Mouse (Mus musculus) midbrain, embryonic 16.5 days (tissue): ENCODE results near the gene Ubc. TPM values are rescaled to one million over a fixed set of nuclear protein-coding genes. Genes with fewer than 3 reads are reported as not detected.

Experiments
- ATAC-seq: fragments of 200-750 bp; cut with Nextera tagmentation; 2 replicates; pipeline ENCODE4 v1.8.0; 2017; ENCODE audit warnings: moderate TSS enrichment
- H3K27ac ChIP-seq: fragments of 300-500 bp; sonication (generic); 2 replicates; pipeline ENCODE4 v1.5.1; 2014; ENCODE audit warnings: mild to moderate bottlenecking, low read length, mixed read lengths
- H3K27me3 ChIP-seq: fragments of 300-500 bp; sonication (generic); 2 replicates; pipeline ENCODE4 v1.6.1; 2014; ENCODE audit warnings: low read depth, low read length, mixed read lengths; ENCODE audit not compliant: control insufficient read depth, insufficient read depth
- H3K36me3 ChIP-seq: fragments of 300-500 bp; sonication (generic); 2 replicates; pipeline ENCODE4 v1.6.1; 2014; ENCODE audit warnings: mild to moderate bottlenecking, low read length, moderate library complexity, mixed read lengths; ENCODE audit not compliant: control insufficient read depth, insufficient read depth
- H3K4me1 ChIP-seq: fragments of 300-500 bp; sonication (generic); 2 replicates; pipeline ENCODE4 v1.6.1; 2014; ENCODE audit warnings: mild to moderate bottlenecking, low read length, mixed read lengths; ENCODE audit not compliant: control insufficient read depth, insufficient read depth
- H3K4me2 ChIP-seq: fragments of 300-500 bp; sonication (generic); 2 replicates; pipeline ENCODE4 v1.6.1; 2014; ENCODE audit warnings: mild to moderate bottlenecking, low read length, mixed read lengths
- H3K4me3 ChIP-seq: fragments of 300-500 bp; sonication (generic); 2 replicates; pipeline ENCODE4 v1.5.1; 2014; ENCODE audit warnings: low read depth, mild to moderate bottlenecking, low read length, moderate library complexity, mixed read lengths
- H3K9ac ChIP-seq: fragments of 300-500 bp; sonication (generic); 2 replicates; pipeline ENCODE4 v1.6.1; 2014; ENCODE audit warnings: low read depth, low read length, mixed read lengths
- H3K9me3 ChIP-seq: fragments of 300-500 bp; sonication (generic); replicated peaks from 2 replicates; pipeline ENCODE4 v1.6.1; 2014; ENCODE audit warnings: mild to moderate bottlenecking, low read length, mixed read lengths; ENCODE audit not compliant: control insufficient read depth, poor library complexity, severe bottlenecking
- WGBS: fragments of 180-500 bp; shearing (Covaris S2); extraction: QIAGEN DNeasy Blood & Tissue Kit; methylation state at CpG from one replicate; pipeline ENCODE4 v1.1.7; 2014; 5-methylcytosine and 5-hydroxymethylcytosine counted together
- polyA plus RNA-seq: library from polyadenylated mRNA; unstranded; fragments of >200 nt; fragmentation: Nextera tagmentation; extraction: Ambion mirVana; gene quantifications from 2 replicates; pipeline ENCODE4 v1.2.1, GENCODE M21; 2015

Ubc gene
- polyA plus RNA-seq, 1 experiment from 2014 or later = 1,506 TPM

DNA sequence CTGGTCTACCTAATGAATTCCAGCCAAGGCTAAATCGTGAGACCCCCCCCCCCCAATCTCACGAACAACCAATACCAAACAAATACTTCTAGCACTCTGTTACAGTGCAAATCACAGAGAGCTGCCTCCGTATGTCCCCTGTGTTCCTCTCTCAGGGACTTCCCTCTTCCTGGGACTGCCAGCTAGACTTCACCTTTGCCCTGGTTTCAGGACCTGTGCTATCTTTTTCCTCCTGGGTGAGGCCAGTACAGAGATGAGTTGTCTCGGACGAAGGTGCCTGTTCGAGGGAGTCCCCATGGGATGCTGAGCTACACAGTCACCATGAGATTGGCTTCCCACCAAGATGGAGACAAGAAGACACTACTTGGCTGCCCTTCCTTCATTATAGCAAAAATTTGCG, 41.9 kb downstream of the Ubc start:
- 75% methylated on average over 7 of the region's 7 CpGs for WGBS
- H3K4me1 ChIP-seq = no peaks in the 10 kb centered on the region

DNA sequence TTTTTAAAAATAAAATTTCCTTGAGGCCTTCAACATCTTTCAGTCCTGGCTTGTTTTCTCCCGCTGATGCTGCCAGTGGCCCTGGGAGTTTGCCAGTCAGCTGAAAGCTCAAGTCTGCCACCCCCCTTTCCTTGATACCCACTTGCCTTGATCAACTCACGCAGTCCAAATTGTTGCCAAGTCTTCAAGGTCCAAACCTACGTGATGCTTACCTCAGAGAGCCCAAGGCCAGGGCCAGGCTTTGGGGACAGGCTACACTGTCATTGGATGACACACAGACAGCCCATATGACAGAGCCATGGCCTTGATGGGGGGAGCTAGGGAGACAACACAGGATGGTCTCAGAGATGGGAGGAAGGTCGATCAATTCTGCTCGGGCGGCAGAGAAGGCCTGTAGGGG, 45.7 kb downstream of the Ubc start:
- Histone ChIP-seq H3K27ac (no peak overlapping the region), H3K27me3 (peaks cover 3% of the 10 kb centered on the region), H3K4me3 (no peak overlapping the region), H3K4me1 (peaks cover 13% of the 10 kb centered on the region), H3K4me2 (no peak overlapping the region), H3K9me3 (no peaks in the 10 kb centered on the region), H3K36me3 (no peaks in the 10 kb centered on the region), H3K9ac (no peak overlapping the region)
- WGBS = 91% methylated on average over 6 of the region's 6 CpGs
- ATAC-seq = no peak

More for the DNA sequence above, 41.9 kb downstream of the Ubc start:
- H3K4me2 ChIP-seq = no peak overlapping the region
- no peak for ATAC-seq
- H3K9me3 ChIP-seq = no peaks in the 10 kb centered on the region
- no peak overlapping the region for H3K4me3 ChIP-seq
- no peaks in the 10 kb centered on the region for H3K36me3 ChIP-seq
- no peak overlapping the region for H3K9ac ChIP-seq
- H3K27ac ChIP-seq = no peak overlapping the region
- no peaks in the 10 kb centered on the region for H3K27me3 ChIP-seq

DNA sequence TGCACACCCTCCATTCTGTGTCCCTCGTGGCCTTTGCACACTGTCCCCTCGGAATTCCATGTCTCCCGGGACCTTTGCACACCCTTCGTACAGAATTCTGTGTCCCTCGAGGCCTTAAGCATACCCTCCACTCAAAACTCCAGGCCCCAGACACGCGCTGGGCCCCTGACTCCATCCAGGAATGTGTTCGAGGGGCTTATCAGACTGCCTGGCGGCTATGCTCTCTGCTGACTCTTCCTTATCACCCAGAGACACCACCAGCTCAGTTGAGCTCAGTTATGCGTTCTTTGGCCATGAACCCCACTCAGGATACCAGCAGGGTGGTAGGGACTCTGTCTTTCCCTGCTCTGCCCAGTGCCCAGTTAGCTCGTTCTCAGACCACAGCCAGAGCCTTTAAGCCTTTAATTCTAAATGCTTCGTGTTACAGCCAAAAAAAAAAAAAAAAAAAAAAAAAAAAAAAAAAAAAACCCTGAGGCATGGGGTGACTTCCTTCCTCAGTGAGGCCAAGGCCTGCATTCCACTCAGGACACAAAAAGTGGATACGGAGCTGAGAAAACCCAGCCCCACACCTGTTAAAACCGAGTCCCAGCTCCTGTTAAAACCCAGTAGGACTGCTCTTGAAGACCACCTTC, 48.4 kb downstream of the Ubc start:
- no peak overlapping the region for H3K27ac ChIP-seq
- H3K4me3 ChIP-seq = peak overlapping the region; percentile 79
- peaks cover 15% of the 10 kb centered on the region for H3K4me1 ChIP-seq
- WGBS = 54% methylated on average over 14 of the region's 14 CpGs
- peak overlapping the region; percentile 82 for H3K9ac ChIP-seq
- H3K27me3 ChIP-seq = peaks cover 3% of the 10 kb centered on the region
- no peaks in the 10 kb centered on the region for H3K36me3 ChIP-seq
- H3K4me2 ChIP-seq = peak overlapping the region; percentile 90
- ATAC-seq = no peak
- H3K9me3 ChIP-seq = no peaks in the 10 kb centered on the region

DNA sequence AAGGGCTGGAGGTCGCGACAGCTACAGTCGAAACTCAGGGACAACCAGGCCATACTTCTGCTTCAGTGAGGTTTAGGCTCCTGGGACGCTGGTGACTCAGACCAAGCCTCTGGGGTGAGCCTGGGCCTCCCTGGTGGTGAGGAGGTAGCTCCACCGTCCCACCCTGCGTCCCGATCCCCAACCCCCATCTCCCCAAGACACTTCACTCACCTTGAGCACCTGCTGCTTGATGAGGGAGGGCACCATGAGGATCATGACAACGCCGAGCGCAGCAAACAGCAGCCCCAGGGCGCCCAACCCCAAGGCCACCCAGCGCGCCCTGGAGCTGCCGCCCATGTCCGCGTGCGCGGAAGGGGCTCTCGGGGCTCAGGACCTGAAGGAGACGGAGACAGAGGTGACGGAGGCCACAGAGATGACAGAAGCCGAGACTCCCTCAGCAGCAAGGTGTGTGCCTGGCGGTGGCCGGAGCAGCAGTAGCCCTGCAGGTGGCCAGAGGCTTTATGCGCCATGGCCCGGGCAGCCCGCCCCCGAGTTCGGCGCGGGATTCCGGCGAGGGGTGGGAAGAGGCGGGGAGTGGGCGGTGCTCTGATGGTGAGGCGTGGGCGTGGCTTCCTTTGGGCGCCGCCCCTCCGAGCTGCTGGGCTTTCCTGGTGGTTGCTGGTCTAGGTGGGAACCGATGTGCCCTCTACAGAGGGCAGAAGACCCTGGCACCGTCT, 49.3 kb downstream of the Ubc start, which contains the start of gene Scarb1:
Gene Scarb1, minus strand, starts transcription at position 548 of the 716 bp plus-strand sequence.
- peak within 1 kb of the TSS; percentile 90 for H3K4me2 ChIP-seq
- peak; percentile 77 for ATAC-seq
- no peaks in the 10 kb centered on the region for H3K36me3 ChIP-seq
- peak within 1 kb of the TSS; percentile 82 for H3K9ac ChIP-seq
- no peak within 1 kb of the TSS for H3K27ac ChIP-seq
- peaks cover 3% of the 10 kb centered on the region for H3K27me3 ChIP-seq
- H3K4me3 ChIP-seq = peak within 1 kb of the TSS; percentile 79
- H3K9me3 ChIP-seq = no peaks in the 10 kb centered on the region
- WGBS = under 1% methylated on average over 39 of the region's 42 CpGs
- peaks cover 15% of the 10 kb centered on the region for H3K4me1 ChIP-seq

DNA sequence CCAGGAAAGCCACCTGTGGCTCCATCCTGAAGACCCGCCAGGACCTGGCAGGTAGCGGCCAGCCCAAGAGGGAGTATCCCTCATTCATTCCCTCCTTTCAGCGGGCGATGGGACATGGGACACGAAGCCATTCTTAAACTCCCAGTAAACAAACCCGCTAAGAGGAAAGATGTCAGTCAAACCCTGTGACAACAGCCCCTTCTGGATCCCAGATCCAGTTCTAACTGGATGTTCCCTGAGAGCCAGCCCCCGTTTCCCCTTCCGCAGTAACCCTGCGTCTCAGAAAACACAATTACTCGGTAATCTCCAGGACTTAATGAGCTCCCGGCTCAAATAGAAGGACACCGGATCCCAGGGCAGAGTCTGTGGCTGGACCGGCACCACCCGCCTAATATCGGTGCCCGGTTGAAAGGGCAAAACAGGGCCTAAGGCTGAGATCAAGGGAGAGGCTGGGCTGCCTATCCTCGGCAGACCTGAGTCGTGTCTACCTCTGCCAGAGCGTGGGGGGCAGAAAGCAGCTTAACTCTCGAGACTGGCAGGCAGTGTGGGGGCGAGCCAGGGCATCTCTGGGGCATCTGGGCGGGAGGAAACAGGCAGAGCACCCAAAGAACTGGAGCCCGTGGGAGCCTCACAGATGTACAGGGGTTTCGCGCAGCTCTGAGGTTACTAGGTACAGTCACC, 50.0 kb downstream of the Ubc start:
- peaks cover 3% of the 10 kb centered on the region for H3K27me3 ChIP-seq
- 3% methylated on average over 25 of the region's 25 CpGs for WGBS

DNA sequence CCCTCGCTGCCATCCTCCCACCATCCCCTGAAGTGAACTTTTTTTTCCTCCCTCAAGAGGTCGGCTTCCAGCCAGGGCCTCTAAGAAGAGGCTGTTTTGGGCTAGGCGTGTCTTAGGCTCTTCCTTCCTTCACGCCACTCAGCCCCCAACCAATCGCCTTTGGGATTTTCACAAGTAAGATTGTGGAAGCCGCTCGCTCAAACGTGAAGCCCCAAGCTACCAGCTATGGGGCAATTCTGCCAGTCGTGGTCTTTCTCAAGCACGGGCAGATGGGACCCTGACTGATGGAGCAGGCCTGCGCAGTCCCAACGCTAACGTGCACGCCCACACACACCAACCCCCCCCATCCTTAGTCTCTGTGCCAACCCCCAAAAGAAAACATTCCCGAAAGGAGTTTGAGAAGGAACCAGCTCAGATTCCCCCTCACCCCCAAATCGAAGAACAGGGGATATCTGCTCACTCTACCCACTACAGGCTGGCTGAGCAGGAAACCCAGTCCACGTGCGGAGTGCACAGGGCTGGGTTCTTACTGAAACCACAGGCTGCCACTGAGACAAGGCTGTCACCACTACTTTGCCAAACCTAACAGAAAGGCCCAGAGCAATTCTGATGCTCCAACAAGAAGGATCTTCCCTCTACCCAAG, 50.8 kb downstream of the Ubc start:
- Histone ChIP-seq H3K36me3 (no peaks in the 10 kb centered on the region), H3K27ac (no peak overlapping the region), H3K27me3 (peaks cover 3% of the 10 kb centered on the region), H3K9ac (peak overlapping the region; percentile 82; the same call in 1 of the 2 replicates), H3K9me3 (no peaks in the 10 kb centered on the region), H3K4me1 (peaks cover 15% of the 10 kb centered on the region), H3K4me3 (peak overlapping the region; percentile 79), H3K4me2 (peak overlapping the region; percentile 90)
- 7% methylated on average over 18 of the region's 18 CpGs for WGBS
- no peak for ATAC-seq

More for the DNA sequence above, 50.0 kb downstream of the Ubc start:
- Histone ChIP-seq H3K27ac (no peak overlapping the region), H3K9ac (peak overlapping the region; percentile 82), H3K4me3 (peak overlapping the region; percentile 79), H3K4me2 (peak overlapping the region; percentile 90), H3K9me3 (no peaks in the 10 kb centered on the region), H3K4me1 (peaks cover 15% of the 10 kb centered on the region), H3K36me3 (no peaks in the 10 kb centered on the region)
- 0 out of 2 replicates have a peak, but pooled peaks have one; percentile 30 for ATAC-seq

DNA sequence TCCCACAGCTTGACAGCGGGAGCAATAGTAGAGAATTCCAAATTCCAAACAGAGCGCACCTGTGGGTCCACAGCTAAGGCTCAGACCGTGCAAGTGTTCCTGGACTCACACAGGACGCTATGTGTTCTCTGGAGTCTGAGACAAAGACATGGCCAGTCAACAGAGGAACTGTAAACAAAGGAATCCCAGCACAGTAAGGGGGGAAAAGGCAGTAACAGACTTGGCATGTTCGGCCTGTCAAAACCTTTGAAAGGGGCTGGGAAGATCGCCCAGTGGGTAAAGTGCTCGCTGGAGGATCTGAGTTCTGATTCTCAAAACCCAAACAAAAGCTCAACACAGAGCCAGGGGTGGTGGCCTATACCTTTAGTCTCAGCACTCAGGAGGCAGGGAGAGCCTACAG, 52.5 kb downstream of the Ubc start:
- no peaks in the 10 kb centered on the region for H3K36me3 ChIP-seq
- no peak overlapping the region for H3K4me3 ChIP-seq
- H3K27ac ChIP-seq = no peak overlapping the region
- WGBS = 54% methylated on average over 7 of the region's 7 CpGs
- peaks cover 15% of the 10 kb centered on the region for H3K4me1 ChIP-seq
- no peak overlapping the region for H3K9ac ChIP-seq
- no peaks in the 10 kb centered on the region for H3K9me3 ChIP-seq
- H3K27me3 ChIP-seq = peaks cover 3% of the 10 kb centered on the region
- ATAC-seq = no peak
- no peak overlapping the region for H3K4me2 ChIP-seq

DNA sequence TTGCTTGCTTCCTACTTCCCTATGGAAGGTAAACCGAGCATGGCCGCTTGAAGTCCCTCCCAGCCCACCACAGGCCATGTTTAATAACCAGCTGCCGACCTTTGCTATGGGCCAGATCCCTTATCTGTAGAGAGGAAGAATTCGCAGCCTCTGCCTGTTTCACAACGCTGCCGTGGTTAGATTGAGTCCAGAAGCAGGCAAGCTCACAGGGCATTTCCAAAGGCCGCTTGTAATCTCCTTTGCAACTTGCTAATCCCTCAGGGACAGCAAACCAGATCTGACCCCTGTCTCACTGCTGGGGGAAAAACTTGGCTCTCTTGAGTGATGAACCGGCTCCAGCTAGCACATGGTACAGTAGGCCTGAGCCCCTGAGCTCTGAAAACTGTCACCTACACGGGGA, 53.0 kb downstream of the Ubc start:
- Histone ChIP-seq H3K9me3 (no peaks in the 10 kb centered on the region), H3K4me2 (no peak overlapping the region), H3K36me3 (no peaks in the 10 kb centered on the region), H3K9ac (no peak overlapping the region), H3K27ac (no peak overlapping the region), H3K4me3 (no peak overlapping the region), H3K27me3 (peaks cover 3% of the 10 kb centered on the region), H3K4me1 (peaks cover 15% of the 10 kb centered on the region)
- no peak for ATAC-seq
- 37% methylated on average over 9 of the region's 9 CpGs for WGBS
